ENCODE assay signal across 9 mouse cellular contexts in genomic region chr5:92239333-92240232, GRCm38 (mm10). TPM values are rescaled to one million over a fixed set of nuclear protein-coding genes. Genes with fewer than 3 reads are reported as not detected.
DNase-seq lines count a peak whose midpoint lies in the region; ATAC-seq and TF ChIP-seq lines count a peak whose summit lies in the region.
"Had no signal": no experiment of that assay in that cellular context is flagged by ENCODE, and none has a peak within 500 bp of the region (broad histone marks: within the 10 kb centered on the region; RNA-seq: fewer than 3 reads in every experiment).

No protein-coding gene starts in this region.

- H3K9me3 ChIP-seq in G1E (replicated peaks), result no peaks in the 10 kb centered on the region
- no peaks in the 10 kb centered on the region for H3K9me3 ChIP-seq in forebrain, embryonic 14.5 days (replicated peaks; ENCODE audit: control insufficient read depth, low read length)

- peak; percentile 23 for DNase-seq in G1E (ENCODE audit: low spot score)
- DNase-seq in forebrain, embryonic 14.5 days (ENCODE audit: low spot score), result peak; percentile 75
- DNase-seq in layer of hippocampus, adult 18-20 months (ENCODE audit: low spot score in 2 of 2), result peak; percentile 66 to 89
- DNase-seq in lung, adult 18-20 months, result peak; percentile 70 to 78
- DNase-seq in ovary, postnatal 14 days (ENCODE audit: low spot score), result peak; percentile 55

- WGBS in forebrain, embryonic 14.5 days, result 45% methylated on average over 29 of the region's 29 CpGs

- no peaks in the 10 kb centered on the region for H3K36me3 ChIP-seq in G1E (replicated peaks)
- no peaks in the 10 kb centered on the region for H3K36me3 ChIP-seq in forebrain, embryonic 14.5 days (ENCODE audit: control insufficient read depth, insufficient read depth, low read length)

- no peak for TF ChIP-seq CTCF in G1E (IDR thresholded peaks at IDR 0.05; ENCODE audit: low read depth, low read length)

- no peak overlapping the region for H3K27ac ChIP-seq in forebrain, embryonic 14.5 days (ENCODE audit: low read depth, low read length)

- no peak overlapping the region for H3K9ac ChIP-seq in forebrain, embryonic 14.5 days (ENCODE audit: low read length)

- H3K4me3 ChIP-seq in G1E (ENCODE audit: low read depth, low read length), result no peak overlapping the region
- no peak overlapping the region for H3K4me3 ChIP-seq in forebrain, embryonic 14.5 days (ENCODE audit: low read depth, low read length)

- peaks cover 14% of the 10 kb centered on the region; the same call in 1 of the 2 replicates for H3K27me3 ChIP-seq in G1E (ENCODE audit: insufficient read depth, low read length)
- H3K27me3 ChIP-seq in forebrain, embryonic 14.5 days (replicated peaks; ENCODE audit: control insufficient read depth, insufficient read depth, low read length), result no peaks in the 10 kb centered on the region

- H3K4me2 ChIP-seq in forebrain, embryonic 14.5 days (ENCODE audit: low read length), result peak overlapping the region; percentile 27

- H3K4me1 ChIP-seq in G1E (ENCODE audit: insufficient read depth, low read depth, low read length), result peaks cover 9% of the 10 kb centered on the region
- no peaks in the 10 kb centered on the region for H3K4me1 ChIP-seq in forebrain, embryonic 14.5 days (ENCODE audit: control insufficient read depth, insufficient read depth, low read length)

- no peak for ATAC-seq in G1E (ENCODE audit: extremely low read depth, insufficient number of reproducible peaks, low FRiP score, poor library complexity, severe bottlenecking)
- peak; percentile 41; the same call in 1 of the 2 replicates for ATAC-seq in cerebellum, adult (ENCODE audit: insufficient number of reproducible peaks, low FRiP score, low TSS enrichment)
- peak; percentile 72 for ATAC-seq in forebrain, embryonic 14.5 days
- ATAC-seq in hematopoietic stem cell, adult 5-6 weeks (replicated peaks in 1 of 2; ENCODE audit: insufficient read depth in 1 of 2, low FRiP score in 2 of 2, low TSS enrichment in 1 of 2, low read depth in 1 of 2, poor library complexity in 2 of 2, severe bottlenecking in 2 of 2), result peak; percentile 41 to 49; a peak in 2 of 4 replicates
- ATAC-seq in erythroblast, adult 5-6 weeks (replicated peaks; ENCODE audit: low FRiP score, poor library complexity, severe bottlenecking), result no peak

RNA-seq across cellular contexts. Expression of gene Ppef2, which starts 16.5 kb away (rescaled TPM):
- total RNA-seq in G1E (2014; fragmentation: Nextera tagmentation) (not detected in 2 replicates), G1E (2017) (0.05 and 0.17 TPM in 2 replicates)
- not detected in 2 replicates for polyA plus RNA-seq in G1E (2012)
- polyA plus RNA-seq in forebrain, embryonic 14.5 days (2014; fragmentation: Nextera tagmentation; extraction: Ambion mirVana), result 0.25 and 0.36 TPM in 2 replicates
- total RNA-seq in hematopoietic stem cell, adult 5-6 weeks (2017), result not detected in 2 replicates
- total RNA-seq in layer of hippocampus, adult 18-20 months (2021), result under 1 TPM; 0.58 to 0.62 TPM
- not detected in 2 replicates for total RNA-seq in erythroblast, adult 5-6 weeks (2015; ENCODE audit: low replicate concordance)
- total RNA-seq in erythroblast, adult 5-6 weeks (2017; ENCODE audit: low replicate concordance), result not detected in 2 replicates

RNA-seq across cellular contexts. Expression of gene U90926, which starts 24.4 kb away (rescaled TPM):
- total RNA-seq in G1E (2014; fragmentation: Nextera tagmentation) (not detected in 2 replicates), G1E (2017) (not detected in 2 replicates)
- polyA plus RNA-seq in G1E (2012), result not detected in 2 replicates
- polyA plus RNA-seq in forebrain, embryonic 14.5 days (2014; fragmentation: Nextera tagmentation; extraction: Ambion mirVana), result not detected in 2 replicates
- not detected in 2 replicates for total RNA-seq in hematopoietic stem cell, adult 5-6 weeks (2017)
- total RNA-seq in layer of hippocampus, adult 18-20 months (2021), result not detected
- not detected in 2 replicates for total RNA-seq in erythroblast, adult 5-6 weeks (2015; ENCODE audit: low replicate concordance)
- total RNA-seq in erythroblast, adult 5-6 weeks (2017; ENCODE audit: low replicate concordance), result not detected in 2 replicates
- polyA plus RNA-seq: gonadal fat pad, adult 2 months had no signal

RNA-seq across cellular contexts. Expression of gene Naaa, which starts 38.4 kb away (rescaled TPM):
- 13.1 and 22.4 TPM in 2 replicates for total RNA-seq in G1E (2014; fragmentation: Nextera tagmentation)
- total RNA-seq in G1E (2017), result 15.1 and 17.5 TPM in 2 replicates
- polyA plus RNA-seq in G1E (2012), result 6.9 and 7.8 TPM in 2 replicates
- 8.8 and 10.0 TPM in 2 replicates for polyA plus RNA-seq in forebrain, embryonic 14.5 days (2014; fragmentation: Nextera tagmentation; extraction: Ambion mirVana)
- total RNA-seq in hematopoietic stem cell, adult 5-6 weeks (2017), result 5.8 and 14.8 TPM in 2 replicates
- total RNA-seq in layer of hippocampus, adult 18-20 months (2021), result 10 to 100 TPM; 50.4 to 52.2 TPM
- 10.6 and 27.2 TPM in 2 replicates for total RNA-seq in erythroblast, adult 5-6 weeks (2015; ENCODE audit: low replicate concordance)
- 9.8 and 10.4 TPM in 2 replicates for total RNA-seq in erythroblast, adult 5-6 weeks (2017; ENCODE audit: low replicate concordance)

Comparison
In these comparisons a context has a peak if more than half of its experiments do, and no peak if none do; other contexts are left out.
1. ATAC-seq: peak in cerebellum, adult (single experiment), forebrain, embryonic 14.5 days (single experiment) and hematopoietic stem cell, adult 5-6 weeks (2 of 2); none in G1E (single experiment) and erythroblast, adult 5-6 weeks (single experiment).
2. DNase-seq: peak in every context shown above with its lines; median percentile 78 in layer of hippocampus, adult 18-20 months; 75 in forebrain, embryonic 14.5 days; 74 in lung, adult 18-20 months; 55 in ovary, postnatal 14 days; 23 in G1E.